Mouse (Mus musculus) C2C12 (cell line): Measurements from ENCODE around the gene Hoxa5. TPM values are rescaled to one million over a fixed set of nuclear protein-coding genes. Genes with fewer than 3 reads are reported as not detected.

Experiments used
- H3K27me3 ChIP-seq: one replicate; pipeline ENCODE4 v1.6.1; 2011; ENCODE audit not compliant: control insufficient read depth, insufficient read depth, insufficient read length
- H3K36me3 ChIP-seq: one replicate; pipeline ENCODE4 v1.6.1; 2011; ENCODE audit not compliant: control insufficient read depth, insufficient read depth
- H3K4me3 ChIP-seq: one replicate; pipeline ENCODE4 v1.5.1; 2011; ENCODE audit warnings: mild to moderate bottlenecking, control low read depth; ENCODE audit not compliant: poor library complexity, insufficient read depth, severe bottlenecking
- H3K79me2 ChIP-seq: one replicate; pipeline ENCODE4 v1.6.1; 2011; ENCODE audit not compliant: control insufficient read depth, insufficient read depth
- H3K79me3 ChIP-seq: one replicate; pipeline ENCODE4 v1.6.1; 2011; ENCODE audit warnings: low read depth, control low read depth
- H3ac ChIP-seq: one replicate; pipeline ENCODE3; 2011; ENCODE audit warnings: low read depth; ENCODE audit not compliant: control insufficient read depth, insufficient read length
- CEBPB ChIP-seq: IDR thresholded peaks from one replicate; pipeline ENCODE4 v1.6.1; 2011; ENCODE audit warnings: low read depth, mild to moderate bottlenecking, control low read depth, moderate library complexity
- CTCF ChIP-seq: IDR thresholded peaks from one replicate; pipeline ENCODE4 v1.5.1; 2011; ENCODE audit not compliant: control insufficient read depth, insufficient read depth, insufficient read length
- FOSL1 ChIP-seq: IDR thresholded peaks from one replicate; pipeline ENCODE4 v1.8.0; 2011; ENCODE audit warnings: mild to moderate bottlenecking, low read length; ENCODE audit not compliant: poor library complexity, insufficient read depth, severe bottlenecking
- MAX ChIP-seq: IDR thresholded peaks from one replicate; pipeline ENCODE4 v1.6.1; 2011; ENCODE audit warnings: mild to moderate bottlenecking, control low read depth
- MYOD1 ChIP-seq: IDR thresholded peaks from one replicate; pipeline ENCODE4 v1.6.1; 2011; ENCODE audit warnings: low read depth; ENCODE audit not compliant: control insufficient read depth, insufficient read length
- MYOG ChIP-seq: IDR thresholded peaks from one replicate; pipeline ENCODE4 v1.6.1; 2011; ENCODE audit not compliant: control insufficient read depth, insufficient read length; ENCODE audit errors: extremely low read depth
- USF1 ChIP-seq: IDR thresholded peaks from one replicate; pipeline ENCODE4 v1.6.1; 2011; ENCODE audit warnings: low read depth, mild to moderate bottlenecking, control low read depth, moderate library complexity
- polyA plus RNA-seq: library from polyadenylated mRNA; unstranded; fragments of >200 nt; fragmentation: generic; extraction: Trizol; gene quantifications from one replicate; pipeline ENCODE4 v1.2.1, GENCODE M21; 2012; ENCODE audit warnings: missing spikeins

Hoxa5 gene
- polyA plus RNA-seq, 1 experiment, result 1.5 TPM

DNA sequence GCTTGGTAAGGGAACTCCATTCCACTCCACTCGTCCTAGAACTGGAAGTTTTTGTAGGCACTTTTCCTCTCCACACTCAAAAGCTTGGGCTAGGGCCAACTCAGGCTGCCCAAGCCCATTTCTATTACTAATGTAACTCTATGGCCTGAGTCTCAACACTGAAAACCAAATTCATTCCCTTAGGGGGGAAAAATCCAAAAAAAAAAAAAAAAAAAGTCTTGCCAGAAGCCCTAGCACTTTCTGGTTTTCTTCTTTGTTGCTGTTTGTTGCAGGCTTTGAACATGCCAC, 42.4 kb downstream of the Hoxa5 start:
- Histone ChIP-seq H3K27me3 (no peaks in the 10 kb centered on the region), H3K79me3 (peaks cover 18% of the 10 kb centered on the region), H3K4me3 (no peak overlapping the region), H3ac (no peak overlapping the region), H3K79me2 (peaks cover 42% of the 10 kb centered on the region), H3K36me3 (peaks cover 19% of the 10 kb centered on the region)
- TF ChIP-seq CEBPB, result no peak
- TF ChIP-seq FOSL1, result no peak
- no peak for TF ChIP-seq MYOG
- no peak for TF ChIP-seq USF1
- TF ChIP-seq CTCF, result no peak
- TF ChIP-seq MYOD1, result no peak
- no peak for TF ChIP-seq MAX

DNA sequence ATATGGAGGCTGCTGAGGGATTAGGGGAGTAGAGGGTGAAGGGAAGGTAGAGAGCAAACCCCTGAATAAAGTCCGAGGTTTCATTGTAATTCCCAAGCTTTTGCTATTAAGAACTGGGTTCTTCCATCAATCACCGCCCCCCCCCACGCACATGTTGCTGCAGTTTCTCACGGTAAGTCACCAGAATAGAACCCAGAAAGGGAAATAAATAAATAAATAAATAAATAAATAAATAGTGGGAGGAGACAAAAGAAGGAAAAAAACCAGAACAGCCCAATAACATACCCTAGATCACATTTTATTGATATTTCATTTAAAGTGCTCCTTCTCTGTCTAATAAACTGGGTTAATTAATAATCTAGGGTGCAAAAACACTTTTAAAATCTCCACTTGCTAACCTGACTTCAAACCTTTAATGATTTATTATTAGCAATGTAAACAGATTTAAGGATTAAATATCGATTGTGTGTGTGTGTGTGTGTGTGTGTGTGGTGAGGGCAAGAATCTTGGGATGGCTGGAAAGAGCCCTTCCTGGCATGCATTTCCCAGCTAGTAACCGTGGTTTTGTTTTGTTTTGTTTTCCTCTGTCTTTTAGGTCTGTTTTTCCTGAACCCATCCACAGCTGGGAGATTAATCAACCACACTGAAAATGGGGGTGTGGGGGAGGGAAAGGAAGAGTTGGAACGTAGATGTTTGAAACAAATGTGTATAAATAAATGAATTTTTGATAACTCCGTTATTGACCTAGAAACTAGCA, 42.9 kb downstream of the Hoxa5 start:
- Histone ChIP-seq H3K27me3 (no peaks in the 10 kb centered on the region), H3K79me2 (peaks cover 42% of the 10 kb centered on the region), H3K79me3 (peaks cover 18% of the 10 kb centered on the region), H3ac (peak overlapping the region; percentile 40), H3K36me3 (peaks cover 19% of the 10 kb centered on the region), H3K4me3 (no peak overlapping the region)
- no peak for TF ChIP-seq MYOD1
- no peak for TF ChIP-seq CEBPB
- no peak for TF ChIP-seq MYOG
- TF ChIP-seq USF1, result no peak
- no peak for TF ChIP-seq MAX
- no peak for TF ChIP-seq FOSL1
- no peak for TF ChIP-seq CTCF

DNA sequence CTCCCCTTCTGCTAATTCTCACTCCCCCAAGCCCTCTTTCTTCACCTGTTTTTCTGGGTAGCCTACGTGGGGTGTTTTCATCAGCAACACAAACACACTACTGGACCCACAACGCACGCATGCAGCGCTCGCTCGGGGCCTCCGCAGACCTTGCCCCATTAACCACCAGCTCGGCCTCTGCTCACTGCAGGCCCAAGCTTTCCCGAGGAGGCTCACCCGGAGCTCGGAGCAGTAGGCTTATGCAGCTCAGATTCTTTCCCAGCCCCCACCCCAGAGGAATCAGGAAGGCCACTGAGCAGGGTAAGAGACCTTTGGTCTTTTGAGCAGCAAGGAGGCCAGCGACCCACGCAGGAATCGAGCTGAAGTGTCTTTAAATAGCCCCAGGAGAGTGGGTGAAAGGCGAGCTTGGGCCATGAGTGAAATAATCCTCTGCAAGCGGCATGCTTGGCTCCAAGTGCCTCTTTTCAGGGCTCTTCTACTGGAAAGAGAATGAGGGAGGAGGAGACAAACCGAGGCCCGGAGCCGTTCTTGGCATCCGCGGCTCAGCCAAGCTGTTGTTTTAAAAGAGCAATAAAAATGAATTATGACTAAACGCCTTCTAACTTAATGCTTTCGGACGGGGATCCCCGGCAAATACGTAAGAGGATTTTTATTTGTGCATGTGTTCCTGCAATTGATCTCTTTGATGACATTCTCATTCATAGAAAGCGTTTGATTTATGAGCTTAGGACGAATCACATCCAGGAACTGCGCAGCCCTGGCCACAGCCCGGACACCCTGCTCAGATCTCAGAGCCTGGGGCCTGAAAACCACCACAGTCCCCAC, 43.7 kb downstream of the Hoxa5 start:
- peak overlapping the region; percentile 78 for H3K4me3 ChIP-seq
- no peaks in the 10 kb centered on the region for H3K27me3 ChIP-seq
- TF ChIP-seq MAX (no peak), CEBPB (no peak), MYOD1 (no peak), MYOG (no peak), CTCF (no peak), USF1 (no peak), FOSL1 (no peak)
- H3K36me3 ChIP-seq, result peaks cover 19% of the 10 kb centered on the region
- peaks cover 18% of the 10 kb centered on the region for H3K79me3 ChIP-seq
- peak overlapping the region; percentile 40 for H3ac ChIP-seq
- peaks cover 42% of the 10 kb centered on the region for H3K79me2 ChIP-seq

DNA sequence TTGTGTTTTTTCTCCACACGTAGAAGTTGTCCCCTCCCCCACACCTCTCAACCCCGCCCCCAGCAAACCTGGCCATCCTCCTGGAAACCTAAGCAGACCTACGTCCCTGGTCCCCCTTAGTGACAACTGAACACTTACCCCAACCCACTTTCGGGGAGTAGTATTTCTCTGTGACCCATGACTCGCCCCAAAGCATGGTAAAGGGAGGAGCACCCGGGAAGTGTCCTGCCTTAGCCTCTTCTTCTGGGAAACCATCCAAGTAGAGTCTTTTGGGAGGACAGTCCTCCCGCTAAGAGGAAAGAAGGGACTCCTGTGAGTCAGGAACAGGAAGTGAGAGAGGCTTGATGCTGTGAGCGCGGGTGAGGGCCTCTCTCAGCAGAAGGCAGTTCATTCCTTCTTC, 44.4 kb downstream of the Hoxa5 start:
- Histone ChIP-seq H3K79me3 (peaks cover 18% of the 10 kb centered on the region), H3K4me3 (peak overlapping the region; percentile 78), H3K27me3 (no peaks in the 10 kb centered on the region), H3K79me2 (peaks cover 42% of the 10 kb centered on the region), H3ac (no peak overlapping the region), H3K36me3 (peaks cover 19% of the 10 kb centered on the region)
- TF ChIP-seq MYOG (no peak), MYOD1 (no peak), MAX (no peak), FOSL1 (no peak), USF1 (no peak), CTCF (no peak), CEBPB (no peak)

DNA sequence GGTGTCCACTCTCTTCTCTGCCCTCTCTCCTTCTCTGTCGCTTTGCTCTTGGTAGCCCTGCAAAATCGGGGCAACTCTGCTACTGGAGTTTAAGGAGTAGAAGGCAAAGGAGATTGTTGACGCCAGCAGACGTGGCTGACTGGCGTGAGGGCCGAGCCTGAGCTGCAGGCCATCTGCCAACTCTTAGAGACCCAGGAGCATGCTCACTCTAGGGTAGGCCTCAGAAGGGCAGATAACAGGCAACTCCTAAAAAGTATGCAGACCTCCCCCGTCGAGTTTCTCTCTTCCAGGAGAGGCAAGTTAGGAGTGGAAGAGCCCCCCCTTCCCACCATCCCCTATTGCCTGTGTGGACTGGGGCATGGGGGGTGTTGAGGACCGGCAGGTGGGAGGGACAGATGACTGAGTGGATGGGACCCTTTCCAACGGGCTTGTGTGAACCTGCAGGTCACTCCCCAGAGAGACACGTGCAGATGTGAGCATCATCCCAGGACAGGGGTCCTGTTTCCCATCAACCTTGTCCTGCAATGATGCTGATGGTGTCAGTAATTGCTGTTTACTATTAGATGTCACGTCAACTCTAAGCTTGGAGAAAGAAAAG, 45.1 kb downstream of the Hoxa5 start:
- Histone ChIP-seq H3K27me3 (no peaks in the 10 kb centered on the region), H3ac (peak overlapping the region; percentile 73), H3K4me3 (peak overlapping the region; percentile 78), H3K36me3 (peaks cover 19% of the 10 kb centered on the region), H3K79me2 (peaks cover 42% of the 10 kb centered on the region), H3K79me3 (peaks cover 18% of the 10 kb centered on the region)
- TF ChIP-seq CTCF, result no peak
